Mouse (Mus musculus): Measurements from ENCODE around the gene Tmem18. TPM values are rescaled to one million over a fixed set of nuclear protein-coding genes. Genes with fewer than 3 reads are reported as not detected.
A peak's percentile ranks its signal among the peaks of the same experiment; 100 is the strongest.

Gene Tmem18
- polyA plus RNA-seq (2015; fragmentation: Nextera tagmentation; extraction: Ambion mirVana): 24.7 and 26.4 TPM in 2 replicates

DNA sequence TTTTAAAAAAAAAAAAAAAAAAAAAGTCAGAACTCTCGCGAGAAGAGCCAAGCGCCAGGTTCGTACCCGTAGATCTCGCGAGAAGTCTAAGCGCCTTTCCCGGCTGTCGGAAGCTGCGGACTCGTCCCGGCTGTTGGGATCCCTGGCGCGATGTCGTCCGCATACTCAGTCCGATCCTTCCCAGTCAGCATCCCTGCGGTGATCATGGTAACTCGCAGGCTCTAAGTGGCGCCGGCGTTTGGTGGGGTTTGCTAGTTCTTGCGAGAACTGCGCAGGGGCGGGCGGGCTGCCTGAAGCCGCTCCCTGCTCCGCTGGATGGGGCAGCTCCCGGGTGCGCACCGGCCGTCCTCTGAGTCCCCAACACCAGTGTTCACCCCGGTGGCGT is at the start of gene Tmem18:
Gene Tmem18, plus strand, starts transcription at position 71 of the 385 bp plus-strand sequence.
- Histone ChIP-seq H3K4me2 (replicated peaks) (peak within 1 kb of the TSS; percentile 87), H3K36me3 (peaks cover 21% of the 10 kb centered on the region), H3K9ac (peak within 1 kb of the TSS; percentile 86), H3K27ac (replicated peaks) (peak within 1 kb of the TSS; percentile 94), H3K9me3 (replicated peaks) (no peaks in the 10 kb centered on the region), H3K4me1 (peaks cover 12% of the 10 kb centered on the region), H3K4me3 (replicated peaks) (peak within 1 kb of the TSS; percentile 69), H3K27me3 (no peaks in the 10 kb centered on the region)
- ATAC-seq (ENCODE audit: insufficient number of reproducible peaks, low FRiP score, low TSS enrichment, low read depth): peak; percentile 88
- WGBS: under 1% methylated on average over 35 of the region's 35 CpGs

DNA sequence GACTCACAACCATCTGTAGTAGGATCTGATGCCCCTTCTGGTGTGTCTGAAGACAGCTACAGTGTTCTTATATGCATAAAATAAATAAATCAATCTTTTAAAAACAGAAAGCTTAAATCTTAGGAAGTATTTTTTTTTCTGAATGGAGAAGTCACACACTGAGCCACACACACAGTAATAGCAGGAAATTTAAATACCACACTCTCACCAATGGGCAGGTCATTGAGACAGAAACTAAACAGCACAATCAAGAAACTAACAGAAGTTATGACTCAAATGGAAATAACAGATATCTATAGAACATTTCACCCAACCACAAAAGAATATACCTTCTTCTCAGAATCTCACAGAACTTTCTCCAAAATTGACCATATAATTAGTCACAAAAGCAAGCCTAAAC is 26.9 kb upstream of the Tmem18 start:
- no peaks in the 10 kb centered on the region for H3K36me3 ChIP-seq

DNA sequence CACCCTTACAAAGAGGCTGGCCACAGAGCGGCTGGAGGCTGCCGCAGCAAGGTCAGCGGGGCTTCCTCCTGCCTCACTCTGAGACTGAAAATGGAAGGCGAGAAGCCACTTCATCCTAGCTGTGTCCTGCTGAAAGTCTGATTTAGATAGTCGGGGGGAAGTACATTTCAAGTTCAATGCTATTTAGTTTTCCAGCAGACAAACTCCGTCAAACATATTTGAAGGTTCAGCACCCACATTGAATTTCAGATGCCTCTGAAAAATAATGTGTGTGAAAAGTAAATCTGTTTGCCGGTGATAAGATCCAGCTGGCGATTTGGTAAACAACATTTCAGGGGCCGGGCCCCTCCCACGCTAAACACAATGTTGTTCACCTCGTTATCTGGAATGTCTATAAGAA is 22.8 kb upstream of the Tmem18 start:
- H3K27ac ChIP-seq (replicated peaks): no peak overlapping the region
- no peaks in the 10 kb centered on the region for H3K4me1 ChIP-seq
- no peaks in the 10 kb centered on the region for H3K9me3 ChIP-seq (replicated peaks)
- ATAC-seq (ENCODE audit: insufficient number of reproducible peaks, low FRiP score, low TSS enrichment, low read depth): no peak
- H3K9ac ChIP-seq: no peak overlapping the region
- H3K27me3 ChIP-seq: no peaks in the 10 kb centered on the region
- H3K4me2 ChIP-seq (replicated peaks): no peak overlapping the region
- no peak overlapping the region for H3K4me3 ChIP-seq (replicated peaks)
- H3K36me3 ChIP-seq: no peaks in the 10 kb centered on the region
- 22% methylated on average over 11 of the region's 11 CpGs for WGBS

More for the DNA sequence above, 26.9 kb upstream of the Tmem18 start:
- no peak overlapping the region for H3K27ac ChIP-seq (replicated peaks)
- ATAC-seq (ENCODE audit: insufficient number of reproducible peaks, low FRiP score, low TSS enrichment, low read depth): no peak
- no peaks in the 10 kb centered on the region for H3K27me3 ChIP-seq
- no peak overlapping the region for H3K9ac ChIP-seq
- no peaks in the 10 kb centered on the region for H3K4me1 ChIP-seq
- no peak overlapping the region for H3K4me3 ChIP-seq (replicated peaks)
- no peak overlapping the region for H3K4me2 ChIP-seq (replicated peaks)
- no peaks in the 10 kb centered on the region for H3K9me3 ChIP-seq (replicated peaks)

DNA sequence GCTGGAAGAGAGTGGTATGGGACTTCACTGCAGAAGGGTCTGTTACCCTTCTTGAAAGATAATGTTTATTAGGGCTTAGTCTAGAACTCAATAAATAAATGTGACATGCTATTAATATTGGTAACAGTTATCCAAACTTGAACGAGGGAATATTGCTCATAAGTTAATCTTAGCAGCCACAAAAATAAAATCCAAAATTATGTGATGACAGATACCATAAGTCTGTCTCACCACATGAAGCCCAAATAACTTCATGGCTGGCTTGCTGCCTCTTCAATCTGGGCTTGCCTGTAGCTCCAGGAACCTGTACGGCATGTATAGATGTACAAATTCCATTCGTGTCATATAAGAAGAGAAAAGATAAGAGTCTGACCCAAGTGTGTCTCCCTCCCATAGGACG is 12.2 kb upstream of the Tmem18 start:
- no peak for ATAC-seq (ENCODE audit: insufficient number of reproducible peaks, low FRiP score, low TSS enrichment, low read depth)
- Histone ChIP-seq H3K9me3 (replicated peaks) (no peaks in the 10 kb centered on the region), H3K4me3 (replicated peaks) (no peak overlapping the region), H3K4me1 (no peaks in the 10 kb centered on the region), H3K9ac (no peak overlapping the region), H3K36me3 (no peaks in the 10 kb centered on the region), H3K4me2 (replicated peaks) (no peak overlapping the region), H3K27ac (replicated peaks) (no peak overlapping the region), H3K27me3 (no peaks in the 10 kb centered on the region)
- 76% methylated on average over 4 of the region's 4 CpGs for WGBS

DNA sequence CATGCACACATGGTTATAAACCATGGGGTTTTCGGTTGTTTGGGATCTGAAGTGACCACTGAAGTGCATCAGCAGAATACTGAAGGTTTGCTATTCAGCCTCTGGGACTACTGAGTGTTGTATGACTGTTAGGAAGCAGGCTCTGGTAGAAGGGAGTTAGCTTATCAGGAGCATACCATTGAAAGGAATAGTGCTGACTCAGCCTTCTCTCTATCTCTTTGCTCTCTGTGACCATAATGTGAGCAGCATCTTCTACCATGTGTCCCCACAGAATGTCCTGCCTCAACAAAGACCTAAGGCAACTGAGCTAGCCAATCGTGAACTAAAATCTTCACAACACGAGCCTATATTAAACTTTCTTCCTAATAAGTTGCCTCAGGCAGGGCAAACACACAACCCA is 8.3 kb upstream of the Tmem18 start:
- no peaks in the 10 kb centered on the region for H3K9me3 ChIP-seq (replicated peaks)
- ATAC-seq (ENCODE audit: insufficient number of reproducible peaks, low FRiP score, low TSS enrichment, low read depth): no peak
- H3K36me3 ChIP-seq: no peaks in the 10 kb centered on the region
- no peaks in the 10 kb centered on the region for H3K4me1 ChIP-seq
- H3K27ac ChIP-seq (replicated peaks): no peak overlapping the region
- no peak overlapping the region for H3K9ac ChIP-seq
- no peak overlapping the region for H3K4me3 ChIP-seq (replicated peaks)
- 65% methylated on average over 3 of the region's 3 CpGs for WGBS
- no peaks in the 10 kb centered on the region for H3K27me3 ChIP-seq
- H3K4me2 ChIP-seq (replicated peaks): no peak overlapping the region

DNA sequence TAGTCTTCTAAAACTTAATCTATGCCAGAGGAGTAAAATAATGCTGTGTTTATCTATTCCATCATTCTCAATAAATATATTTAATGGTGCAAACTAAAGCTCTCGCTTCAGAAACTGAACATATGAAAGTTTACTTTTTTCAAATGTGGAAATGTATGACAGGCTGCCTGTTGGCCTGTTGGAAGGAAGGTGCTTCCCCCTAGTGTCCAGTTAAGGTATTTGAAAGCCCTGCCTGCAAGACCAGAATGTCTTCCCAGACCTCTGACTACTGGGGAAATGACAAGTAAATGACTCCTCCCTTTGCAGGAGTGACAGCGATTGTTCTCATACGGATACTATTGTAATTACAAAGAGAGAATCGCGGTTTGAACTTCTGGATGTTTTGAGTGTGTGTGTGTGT is 6.2 kb upstream of the Tmem18 start:
- ATAC-seq (ENCODE audit: insufficient number of reproducible peaks, low FRiP score, low TSS enrichment, low read depth): no peak
- Histone ChIP-seq H3K9me3 (replicated peaks) (no peaks in the 10 kb centered on the region), H3K9ac (no peak overlapping the region), H3K27me3 (no peaks in the 10 kb centered on the region), H3K4me2 (replicated peaks) (no peak overlapping the region), H3K4me1 (no peaks in the 10 kb centered on the region), H3K36me3 (no peaks in the 10 kb centered on the region), H3K27ac (replicated peaks) (no peak overlapping the region), H3K4me3 (replicated peaks) (no peak overlapping the region)
- 9% methylated on average over 5 of the region's 5 CpGs for WGBS

DNA sequence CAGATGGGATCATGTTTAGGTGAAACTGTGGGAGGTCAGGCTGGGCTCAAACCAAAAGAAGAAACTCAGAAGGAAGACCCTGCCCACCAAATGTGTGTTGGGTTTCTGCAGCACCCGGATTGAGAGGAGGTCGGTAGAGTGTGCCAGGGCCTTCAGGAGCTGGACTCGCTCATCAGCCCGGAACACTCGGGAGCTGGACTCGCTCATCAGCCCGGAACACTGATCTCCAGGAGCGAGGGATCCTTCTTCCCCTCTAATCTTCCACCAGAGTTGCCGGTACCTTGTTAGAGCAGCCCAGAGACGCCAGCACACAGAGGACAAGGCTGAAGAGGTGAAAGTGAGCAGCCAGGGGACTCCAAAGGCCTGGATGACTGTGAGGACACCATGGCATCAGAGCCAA is 2.9 kb upstream of the Tmem18 start:
- ATAC-seq (ENCODE audit: insufficient number of reproducible peaks, low FRiP score, low TSS enrichment, low read depth): no peak
- Histone ChIP-seq H3K9me3 (replicated peaks) (no peaks in the 10 kb centered on the region), H3K27me3 (no peaks in the 10 kb centered on the region), H3K9ac (no peak overlapping the region), H3K4me2 (replicated peaks) (no peak overlapping the region), H3K4me3 (replicated peaks) (no peak overlapping the region), H3K36me3 (no peaks in the 10 kb centered on the region), H3K27ac (replicated peaks) (no peak overlapping the region), H3K4me1 (peaks cover 12% of the 10 kb centered on the region)
- 80% methylated on average over 10 of the region's 10 CpGs for WGBS

DNA sequence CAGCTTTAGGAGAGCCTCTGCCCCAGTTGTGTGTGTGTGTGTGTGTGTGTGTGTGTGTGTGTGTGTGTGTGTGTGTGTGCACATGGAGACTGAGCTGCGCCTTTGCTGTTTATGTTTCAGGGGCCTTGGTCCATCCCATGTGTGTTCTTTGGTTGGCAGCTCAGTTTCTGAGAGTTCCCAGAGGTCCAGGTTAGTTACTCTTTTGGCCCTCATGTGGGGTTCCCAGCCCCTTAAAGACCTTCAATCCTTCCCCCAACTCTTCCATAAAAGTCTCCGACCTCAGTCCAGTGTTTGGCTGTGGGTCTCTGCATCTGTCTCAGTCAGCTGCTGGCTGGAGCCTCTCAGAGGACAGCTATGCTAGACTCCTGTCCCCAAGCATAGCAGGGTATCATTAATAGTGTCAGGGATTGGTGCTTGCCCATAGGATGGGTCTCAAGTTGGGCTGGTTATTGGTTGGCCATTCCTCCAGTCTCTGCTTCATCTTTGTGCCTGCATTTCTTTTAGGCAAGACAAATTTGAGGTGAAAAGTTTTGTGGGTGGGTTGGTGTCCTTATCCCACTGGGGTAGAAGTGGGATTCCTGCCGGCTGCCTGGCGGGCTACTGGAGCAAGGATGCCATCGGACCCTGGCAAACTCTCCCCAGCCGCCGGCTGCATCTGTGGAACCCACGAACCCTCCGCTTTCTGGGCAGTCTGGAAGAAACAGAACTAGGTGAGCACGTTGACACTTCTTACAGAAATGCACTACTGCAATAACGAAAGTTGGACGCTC is 455 bp upstream of the Tmem18 start:
- no peaks in the 10 kb centered on the region for H3K9me3 ChIP-seq (replicated peaks)
- 14% methylated on average over 12 of the region's 12 CpGs for WGBS
- H3K27ac ChIP-seq (replicated peaks): peak overlapping the region; percentile 94
- H3K36me3 ChIP-seq: peaks cover 15% of the 10 kb centered on the region
- H3K4me1 ChIP-seq: peaks cover 12% of the 10 kb centered on the region
- H3K4me2 ChIP-seq (replicated peaks): peak overlapping the region; percentile 87
- peak overlapping the region; percentile 56 for H3K9ac ChIP-seq
- H3K27me3 ChIP-seq: no peaks in the 10 kb centered on the region
- H3K4me3 ChIP-seq (replicated peaks): peak overlapping the region; percentile 69
- ATAC-seq (ENCODE audit: insufficient number of reproducible peaks, low FRiP score, low TSS enrichment, low read depth): no peak

DNA sequence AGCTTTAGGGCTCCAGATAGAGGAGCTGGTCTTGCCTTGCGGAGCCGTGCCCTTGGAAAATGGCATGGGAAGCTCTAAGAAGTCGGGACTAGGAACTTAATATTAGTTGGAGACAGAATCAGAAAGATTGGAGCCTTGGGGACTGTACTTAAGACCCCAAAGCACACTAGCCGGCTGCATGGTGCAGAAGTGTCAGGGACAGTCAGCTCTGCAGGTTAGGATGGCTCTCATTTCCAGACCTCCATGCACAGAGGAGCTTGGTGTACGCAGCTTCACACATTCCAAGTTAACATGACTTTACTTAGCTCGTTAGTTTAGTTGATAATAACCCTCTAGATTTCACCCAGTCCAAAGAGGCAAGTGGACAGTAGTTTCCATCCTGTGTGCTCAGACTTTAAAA is 637 bp downstream of the Tmem18 start:
- Histone ChIP-seq H3K27me3 (no peaks in the 10 kb centered on the region), H3K27ac (replicated peaks) (peak overlapping the region; percentile 94), H3K4me3 (replicated peaks) (peak overlapping the region; percentile 69), H3K9me3 (replicated peaks) (no peaks in the 10 kb centered on the region), H3K9ac (peak overlapping the region; percentile 86), H3K4me2 (replicated peaks) (peak overlapping the region; percentile 87), H3K4me1 (peaks cover 12% of the 10 kb centered on the region), H3K36me3 (peaks cover 23% of the 10 kb centered on the region)
- WGBS: 11% methylated on average over 6 of the region's 6 CpGs
- ATAC-seq (ENCODE audit: insufficient number of reproducible peaks, low FRiP score, low TSS enrichment, low read depth): no peak

DNA sequence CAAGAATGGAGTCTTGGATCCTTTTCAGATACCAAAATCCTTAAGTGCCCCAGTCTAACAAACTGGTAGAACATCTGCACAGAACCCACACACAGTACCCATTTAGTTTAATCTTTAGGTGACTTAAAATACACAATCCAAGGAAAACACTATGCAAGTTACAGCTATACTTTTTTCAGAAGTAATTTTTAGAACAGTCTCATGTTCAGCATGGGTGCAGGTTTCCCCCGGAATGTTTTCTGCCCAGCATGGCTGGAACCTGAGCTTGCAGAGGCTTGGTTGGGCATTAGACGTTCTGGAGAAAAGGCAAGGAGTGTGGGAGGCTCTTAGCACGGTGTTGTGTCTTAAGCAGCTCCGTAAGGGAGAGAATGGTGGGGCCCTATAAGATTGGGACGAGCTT is 7.6 kb downstream of the Tmem18 start:
- no peaks in the 10 kb centered on the region for H3K27me3 ChIP-seq
- H3K27ac ChIP-seq (replicated peaks): no peak overlapping the region
- no peaks in the 10 kb centered on the region for H3K4me1 ChIP-seq
- no peak overlapping the region for H3K9ac ChIP-seq
- H3K36me3 ChIP-seq: peaks cover 39% of the 10 kb centered on the region
- WGBS: 90% methylated on average over 5 of the region's 5 CpGs
- no peak overlapping the region for H3K4me2 ChIP-seq (replicated peaks)
- no peak overlapping the region for H3K4me3 ChIP-seq (replicated peaks)
- no peaks in the 10 kb centered on the region for H3K9me3 ChIP-seq (replicated peaks)
- ATAC-seq (ENCODE audit: insufficient number of reproducible peaks, low FRiP score, low TSS enrichment, low read depth): no peak

DNA sequence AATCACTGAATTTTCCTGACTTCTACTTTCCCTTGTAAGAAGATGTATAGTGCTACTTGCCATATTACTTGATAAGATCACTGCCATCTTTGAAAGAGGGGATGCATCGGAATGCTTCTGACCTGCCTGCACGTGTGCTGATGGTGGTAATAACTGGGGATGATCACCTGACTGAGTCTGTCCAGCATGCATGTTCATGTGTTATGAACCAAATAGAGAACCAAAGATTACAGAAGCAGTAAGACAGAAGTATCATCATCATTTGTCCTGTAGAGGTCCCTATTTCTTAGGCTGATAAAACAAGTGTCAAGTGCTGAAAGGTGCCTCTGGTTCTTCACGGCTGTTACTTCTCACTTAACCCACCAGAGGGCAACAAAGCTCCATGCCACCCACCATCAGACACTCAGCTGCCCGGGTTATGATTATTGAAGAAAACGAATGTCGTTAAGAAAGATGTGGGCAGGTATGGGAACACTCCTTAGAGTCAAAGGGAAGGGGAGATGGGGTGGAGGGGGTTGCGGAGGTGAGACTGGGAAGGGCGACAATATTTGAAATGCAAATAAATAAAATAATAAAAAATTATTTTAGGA is 12.7 kb downstream of the Tmem18 start:
- Histone ChIP-seq H3K27me3 (no peaks in the 10 kb centered on the region), H3K9ac (no peak overlapping the region), H3K4me3 (replicated peaks) (no peak overlapping the region), H3K4me2 (replicated peaks) (no peak overlapping the region), H3K27ac (replicated peaks) (no peak overlapping the region), H3K9me3 (replicated peaks) (no peaks in the 10 kb centered on the region), H3K4me1 (no peaks in the 10 kb centered on the region), H3K36me3 (no peaks in the 10 kb centered on the region; the same call in 1 of the 2 replicates)
- ATAC-seq (ENCODE audit: insufficient number of reproducible peaks, low FRiP score, low TSS enrichment, low read depth): no peak
- WGBS: 34% methylated on average over 8 of the region's 8 CpGs

DNA sequence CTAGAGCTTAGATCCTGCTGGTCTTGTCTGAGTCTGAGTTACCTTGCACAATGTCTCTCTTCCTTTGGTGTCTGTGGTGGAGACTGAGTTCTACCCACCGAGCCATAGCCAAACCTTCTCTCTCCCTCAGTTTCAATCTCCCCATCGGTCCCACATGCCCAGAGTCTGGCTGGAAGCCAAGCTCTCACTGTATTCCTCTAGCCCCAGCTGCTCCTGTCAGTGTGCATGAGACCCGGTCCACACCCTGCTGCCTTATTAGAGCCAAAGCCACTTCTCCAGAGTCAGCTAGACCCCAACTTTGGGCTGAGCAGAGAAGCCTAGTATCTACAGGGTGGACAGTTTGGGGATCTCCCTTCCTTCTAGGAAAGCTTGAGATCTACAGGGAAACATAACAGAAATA is 14.7 kb downstream of the Tmem18 start:
- no peaks in the 10 kb centered on the region for H3K36me3 ChIP-seq
- no peak overlapping the region for H3K4me3 ChIP-seq (replicated peaks)
- no peak overlapping the region for H3K9ac ChIP-seq
- 36% methylated on average over 3 of the region's 3 CpGs for WGBS
- H3K9me3 ChIP-seq (replicated peaks): no peaks in the 10 kb centered on the region
- no peak overlapping the region for H3K4me2 ChIP-seq (replicated peaks)
- ATAC-seq (ENCODE audit: insufficient number of reproducible peaks, low FRiP score, low TSS enrichment, low read depth): peak; percentile 39; the same call in 1 of the 2 replicates
- no peaks in the 10 kb centered on the region for H3K27me3 ChIP-seq
- H3K27ac ChIP-seq (replicated peaks): no peak overlapping the region
- peaks cover 7% of the 10 kb centered on the region; the same call in 1 of the 2 replicates for H3K4me1 ChIP-seq

Data from embryonic facial prominence, embryonic 15.5 days (tissue).